Mouse (Mus musculus) G1E (cell line): ENCODE measurements around the gene Tgfa.

ENCODE experiments used
- CTCF ChIP-seq: IDR thresholded peaks from 2 replicates; pipeline ENCODE4 v1.5.1; 2012; ENCODE audit warnings: low read depth, low read length, inconsistent platforms, mixed read lengths
- GATA1 ChIP-seq: IDR thresholded peaks from 2 replicates; pipeline ENCODE4 v1.6.1; 2012; ENCODE audit warnings: borderline replicate concordance, low read length, inconsistent platforms, mixed read lengths
- GATA2 ChIP-seq: IDR thresholded peaks from 2 replicates; pipeline ENCODE4 v1.6.1; 2012; ENCODE audit warnings: low read depth, low read length, inconsistent platforms, borderline replicate concordance
- POLR2AphosphoS5 ChIP-seq: IDR thresholded peaks from 2 replicates; pipeline ENCODE4 v1.6.1; 2012; ENCODE audit warnings: low read depth, low read length, inconsistent platforms; ENCODE audit not compliant: insufficient replicate concordance
- TAL1 ChIP-seq: conservative IDR thresholded peaks from 2 replicates; pipeline ENCODE4 v1.6.1; 2012; ENCODE audit warnings: low read depth, low read length, inconsistent platforms, mixed read lengths

DNA sequence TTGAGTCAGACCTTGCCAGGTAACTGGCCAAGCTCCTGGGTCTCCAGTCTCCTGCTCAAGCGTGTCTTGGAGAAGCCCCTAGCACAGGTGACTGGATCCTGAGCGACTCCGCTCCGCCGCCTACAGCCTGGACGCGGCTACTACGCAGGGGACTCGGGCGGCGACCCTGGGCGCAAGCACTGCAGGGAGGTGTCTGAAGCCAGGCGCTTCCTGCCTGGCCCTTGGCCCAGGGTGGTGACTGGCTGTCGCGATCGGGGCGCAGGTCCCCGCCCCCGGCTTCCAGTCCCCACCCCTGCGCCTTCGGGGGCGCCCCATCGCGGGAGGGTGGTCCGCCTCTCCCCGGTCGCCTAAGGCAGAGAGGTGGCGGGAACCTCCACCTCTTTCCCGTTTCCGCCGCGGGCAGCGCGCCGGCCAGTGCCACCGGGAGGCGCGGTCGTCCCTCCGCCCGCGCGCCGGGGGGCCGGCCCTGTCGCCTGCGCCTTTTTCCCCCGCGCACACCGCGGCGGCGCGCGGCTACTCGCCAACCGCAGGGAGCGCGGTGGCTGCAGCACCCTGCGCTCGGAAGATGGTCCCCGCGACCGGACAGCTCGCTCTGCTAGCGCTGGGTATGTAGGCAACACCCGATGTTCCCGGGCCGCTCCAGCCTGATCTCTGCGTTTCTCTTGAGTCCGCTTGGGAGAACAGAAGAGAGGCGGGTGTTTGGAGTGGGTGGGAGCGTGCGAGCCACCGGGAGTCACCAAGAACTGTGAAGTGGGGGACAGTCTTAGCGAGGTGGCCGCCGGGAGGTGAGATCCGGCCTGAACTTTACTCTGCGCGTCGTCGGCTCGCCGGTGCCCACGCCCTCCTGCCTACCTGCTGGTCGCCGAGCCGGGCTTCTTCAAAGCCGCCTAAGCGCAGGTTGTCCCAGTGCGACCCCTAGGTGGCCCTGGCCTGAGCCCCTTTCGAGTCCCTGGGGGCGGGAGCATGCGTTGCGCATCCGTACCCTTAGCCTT lies at the start of gene Tgfa:
- TF ChIP-seq CTCF, result no peak
- TF ChIP-seq TAL1, result no peak
- no peak for TF ChIP-seq GATA1
- no peak for TF ChIP-seq GATA2
- no peak for TF ChIP-seq POLR2AphosphoS5
